Mouse (Mus musculus): Measurements from ENCODE around the gene Mark3.

DNA sequence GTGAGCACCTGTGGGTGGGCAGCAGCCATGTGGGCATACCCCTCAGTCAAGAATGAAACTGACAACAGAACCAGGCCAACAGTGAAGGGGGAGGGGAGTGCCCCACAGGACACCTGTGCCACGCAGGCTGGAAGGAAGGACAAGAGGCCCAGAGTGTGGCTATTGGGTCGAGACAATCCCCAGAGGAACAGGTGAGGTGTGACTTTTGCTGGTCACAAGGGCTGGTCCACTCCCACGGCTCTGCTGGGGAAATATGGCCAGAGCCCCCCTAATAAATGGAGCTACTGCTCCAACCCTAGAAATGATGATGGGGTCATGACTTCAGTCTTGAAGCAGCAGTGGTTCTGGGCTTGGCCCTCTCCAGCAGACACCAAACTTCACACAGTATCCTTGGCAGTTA, 129.0 kb downstream of the Mark3 start:
- TF ChIP-seq CTCF (IDR thresholded peaks at IDR 0.05; ENCODE audit: control insufficient read depth, insufficient read depth, low read length) (no peak), POLR2A (IDR thresholded peaks at IDR 0.05; ENCODE audit: borderline replicate concordance, control insufficient read depth, low read depth, low read length) (no peak)
